Mouse (Mus musculus) neural tube, embryonic 12.5 days (tissue): Measurements from ENCODE around the gene Il4. TPM values are rescaled to one million over a fixed set of nuclear protein-coding genes. Genes with fewer than 3 reads are reported as not detected.

Experiments
- ATAC-seq: fragments of 200-750 bp; cut with Nextera tagmentation; 2 replicates; pipeline ENCODE4 v1.8.0; 2017; ENCODE audit warnings: low read depth, mild to moderate bottlenecking, moderate TSS enrichment, moderate library complexity; ENCODE audit not compliant: low FRiP score
- H3K27ac ChIP-seq: fragments of 300-500 bp; sonication (generic); 2 replicates; pipeline ENCODE4 v1.5.1; 2016
- H3K27me3 ChIP-seq: fragments of 300-500 bp; sonication (generic); replicated peaks from 2 replicates; pipeline ENCODE4 v1.6.1; 2016; ENCODE audit warnings: mild to moderate bottlenecking
- H3K36me3 ChIP-seq: fragments of 300-500 bp; sonication (generic); 2 replicates; pipeline ENCODE4 v1.6.1; 2016; ENCODE audit warnings: mild to moderate bottlenecking
- H3K4me1 ChIP-seq: fragments of 300-500 bp; sonication (generic); 2 replicates; pipeline ENCODE4 v1.6.1; 2016
- H3K4me2 ChIP-seq: fragments of 300-500 bp; sonication (generic); replicated peaks from 2 replicates; pipeline ENCODE4 v1.6.1; 2016; ENCODE audit warnings: mild to moderate bottlenecking
- H3K4me3 ChIP-seq: fragments of 300-500 bp; sonication (generic); 2 replicates; pipeline ENCODE4 v1.5.1; 2016
- H3K9ac ChIP-seq: fragments of 300-500 bp; sonication (generic); 2 replicates; pipeline ENCODE4 v1.6.1; 2016; ENCODE audit warnings: mild to moderate bottlenecking
- H3K9me3 ChIP-seq: fragments of 300-500 bp; sonication (generic); 2 replicates; pipeline ENCODE4 v1.6.1; 2016; ENCODE audit warnings: mild to moderate bottlenecking
- WGBS: fragments of 180-500 bp; shearing (Covaris S2); methylation state at CpG from one replicate; pipeline ENCODE4 v1.1.7; 2016; 5-methylcytosine and 5-hydroxymethylcytosine counted together
- polyA plus RNA-seq: library from polyadenylated mRNA; unstranded; fragments of >200 nt; fragmentation: Nextera tagmentation; extraction: Ambion mirVana; gene quantifications from 2 replicates; pipeline ENCODE4 v1.2.1, GENCODE M21; 2016

Gene Il4
- 2.3 and 3.4 TPM in 2 replicates for polyA plus RNA-seq

DNA sequence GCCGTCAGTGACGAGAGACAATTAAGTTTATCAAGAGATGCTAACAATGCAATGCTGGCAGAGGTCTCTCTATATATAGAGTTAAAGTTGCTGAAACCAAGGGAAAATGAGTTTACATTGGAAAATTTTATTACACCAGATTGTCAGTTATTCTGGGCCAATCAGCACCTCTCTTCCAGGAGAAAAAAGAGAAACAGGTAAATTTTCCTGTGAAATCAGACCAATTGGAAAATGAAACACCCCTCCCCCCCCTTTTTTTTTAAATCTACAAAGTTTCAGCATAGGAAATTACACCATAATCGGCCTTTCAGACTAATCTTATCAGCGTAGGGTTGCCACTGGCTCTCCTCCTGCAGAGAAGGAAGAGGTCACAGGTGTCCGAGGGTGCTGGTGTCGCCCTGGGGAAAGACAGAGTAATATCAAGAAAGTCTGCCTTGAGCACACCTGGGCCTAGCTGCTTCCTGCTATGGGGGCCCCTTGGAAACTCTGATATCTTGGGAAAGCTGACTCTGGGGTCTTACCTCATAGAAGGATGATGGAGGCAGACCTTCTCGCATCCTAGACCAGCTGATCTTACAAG lies at the start of gene Il4:
Gene Il4 (minus strand): TSS at position 51 of the 580 bp plus-strand sequence.
- H3K4me1 ChIP-seq = no peaks in the 10 kb centered on the region
- H3K36me3 ChIP-seq = no peaks in the 10 kb centered on the region
- no peak for ATAC-seq
- no peaks in the 10 kb centered on the region for H3K27me3 ChIP-seq
- no peaks in the 10 kb centered on the region for H3K9me3 ChIP-seq
- no peak within 1 kb of the TSS for H3K27ac ChIP-seq
- 89% methylated on average over 7 of the region's 7 CpGs for WGBS
- H3K4me3 ChIP-seq = no peak within 1 kb of the TSS
- H3K4me2 ChIP-seq = no peak within 1 kb of the TSS
- no peak within 1 kb of the TSS for H3K9ac ChIP-seq

DNA sequence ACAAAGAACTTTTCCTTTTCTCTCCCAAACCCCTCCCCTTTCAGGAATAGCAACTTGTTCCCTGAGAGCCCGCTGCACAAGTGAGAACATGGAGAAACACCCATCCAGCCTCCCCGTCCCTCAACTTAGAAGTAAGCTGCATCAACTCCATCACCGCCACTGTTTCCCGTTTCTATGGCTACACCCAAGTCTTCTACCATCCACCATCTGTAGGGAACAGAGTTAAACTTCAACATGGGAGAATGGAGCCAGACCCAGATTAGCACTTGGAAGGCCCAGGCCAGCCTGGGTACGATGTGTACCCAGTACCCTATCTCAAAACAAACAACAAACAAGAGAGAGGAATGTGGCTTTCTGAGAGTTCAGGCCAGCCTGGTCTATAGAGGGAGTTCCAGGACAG lies 45.6 kb upstream of the Il4 start:
- no peaks in the 10 kb centered on the region for H3K4me1 ChIP-seq
- no peak overlapping the region for H3K9ac ChIP-seq
- no peak for ATAC-seq
- H3K4me3 ChIP-seq = no peak overlapping the region
- no peak overlapping the region for H3K27ac ChIP-seq
- H3K27me3 ChIP-seq = no peaks in the 10 kb centered on the region
- 81% methylated on average over 5 of the region's 5 CpGs for whole genome bisulfite sequencing
- no peak overlapping the region for H3K4me2 ChIP-seq
- H3K36me3 ChIP-seq = peaks cover 22% of the 10 kb centered on the region
- no peaks in the 10 kb centered on the region for H3K9me3 ChIP-seq

DNA sequence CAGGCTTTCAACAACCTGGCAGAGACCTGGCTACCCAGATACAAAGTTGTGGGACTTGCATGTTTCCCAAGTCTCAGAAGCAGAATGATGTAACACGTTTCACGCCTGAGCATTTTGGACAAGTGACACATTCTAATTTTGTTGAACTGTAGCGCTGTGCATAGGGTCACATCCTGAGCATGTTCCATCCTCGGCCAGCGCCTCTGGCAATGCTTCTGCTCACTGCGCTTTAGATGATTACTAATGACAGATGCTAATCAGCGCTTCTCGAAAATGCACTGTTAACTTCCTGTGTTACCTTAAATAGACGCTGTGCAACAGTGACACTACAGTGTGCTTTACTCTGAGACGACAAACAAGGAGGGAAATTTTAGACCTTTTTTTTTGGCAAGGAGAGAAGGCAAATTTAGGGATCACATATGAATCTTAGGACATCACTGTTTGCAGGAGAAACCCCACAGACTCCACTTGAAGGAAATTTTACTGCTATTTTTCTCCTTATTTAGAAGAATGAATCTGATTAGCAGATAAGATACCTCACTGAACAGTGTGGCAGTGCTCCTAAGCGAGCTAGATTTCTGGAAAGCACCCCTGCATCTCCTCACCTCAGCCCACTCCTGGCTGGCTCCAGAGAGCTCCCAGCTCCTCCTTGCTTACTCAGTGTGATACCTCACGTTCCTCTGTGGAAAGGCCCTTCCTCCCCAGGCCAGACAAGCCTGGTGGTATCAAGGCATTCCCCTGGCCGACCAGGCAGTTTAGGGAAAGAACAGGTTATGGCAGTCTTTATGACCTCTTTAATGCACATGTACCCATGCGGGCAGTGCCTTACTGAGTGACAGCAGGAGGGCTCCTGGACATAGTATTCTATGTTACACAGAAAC lies 44.6 kb upstream of the Il4 start:
- no peak overlapping the region for H3K27ac ChIP-seq
- no peak for ATAC-seq
- WGBS = 84% methylated on average over 14 of the region's 14 CpGs

DNA sequence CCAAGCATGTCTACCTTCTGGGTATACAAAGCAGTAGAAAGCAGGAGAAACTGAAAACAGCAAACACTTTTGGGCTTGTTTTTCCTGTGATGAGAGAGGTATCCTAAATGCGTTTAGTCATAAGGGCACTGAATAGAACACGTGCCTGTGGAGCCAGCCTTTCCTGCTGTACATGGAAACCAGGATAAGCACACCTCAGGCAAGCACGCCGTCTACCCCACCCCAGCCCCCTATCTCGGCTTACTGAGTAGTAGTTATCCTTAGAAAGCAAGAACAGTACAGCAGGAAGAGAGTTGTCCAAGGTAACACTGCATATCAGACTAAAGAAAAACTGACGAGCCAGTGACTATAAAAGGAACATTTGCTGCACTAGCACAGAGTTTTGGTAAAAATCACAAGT lies 39.4 kb upstream of the Il4 start:
- no peak for ATAC-seq
- Histone ChIP-seq H3K4me1 (no peaks in the 10 kb centered on the region), H3K36me3 (0 out of 2 replicates have a peak, but pooled peaks cover 8% of the 10 kb centered on the region), H3K9ac (no peak overlapping the region), H3K4me2 (no peak overlapping the region), H3K4me3 (no peak overlapping the region), H3K27me3 (no peaks in the 10 kb centered on the region), H3K9me3 (no peaks in the 10 kb centered on the region), H3K27ac (no peak overlapping the region)
- WGBS = 89% methylated on average over 6 of the region's 6 CpGs

More for the DNA sequence above, 44.6 kb upstream of the Il4 start:
- no peaks in the 10 kb centered on the region for H3K9me3 ChIP-seq
- no peaks in the 10 kb centered on the region for H3K4me1 ChIP-seq
- H3K27me3 ChIP-seq = no peaks in the 10 kb centered on the region
- H3K4me2 ChIP-seq = no peak overlapping the region
- H3K4me3 ChIP-seq = no peak overlapping the region
- H3K36me3 ChIP-seq = peaks cover 15% of the 10 kb centered on the region
- no peak overlapping the region for H3K9ac ChIP-seq

DNA sequence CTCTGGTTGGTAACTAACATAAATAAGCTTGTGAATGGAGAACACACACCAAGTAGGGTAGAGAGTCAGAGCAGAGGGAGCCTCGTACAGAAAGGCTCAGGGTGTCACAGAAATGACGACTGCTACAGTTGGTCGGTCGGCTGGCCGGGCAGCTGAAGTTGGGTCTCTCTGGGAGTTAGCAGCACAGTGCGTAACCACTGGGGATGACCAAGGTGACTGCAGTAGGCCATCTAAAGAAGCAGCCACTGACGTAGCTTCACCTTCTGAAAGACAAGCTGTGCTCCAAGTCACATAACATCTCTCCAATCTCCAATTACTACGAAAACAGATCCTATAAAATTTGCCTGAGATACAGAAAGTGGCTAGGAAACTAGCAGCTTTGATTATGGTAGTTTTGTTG lies 38.9 kb upstream of the Il4 start:
- Histone ChIP-seq H3K4me3 (no peak overlapping the region), H3K36me3 (0 out of 2 replicates have a peak, but pooled peaks cover 8% of the 10 kb centered on the region), H3K9me3 (no peaks in the 10 kb centered on the region), H3K4me1 (no peaks in the 10 kb centered on the region), H3K27me3 (no peaks in the 10 kb centered on the region), H3K4me2 (no peak overlapping the region), H3K27ac (no peak overlapping the region), H3K9ac (no peak overlapping the region)
- 90% methylated on average over 8 of the region's 8 CpGs for WGBS
- no peak for ATAC-seq

DNA sequence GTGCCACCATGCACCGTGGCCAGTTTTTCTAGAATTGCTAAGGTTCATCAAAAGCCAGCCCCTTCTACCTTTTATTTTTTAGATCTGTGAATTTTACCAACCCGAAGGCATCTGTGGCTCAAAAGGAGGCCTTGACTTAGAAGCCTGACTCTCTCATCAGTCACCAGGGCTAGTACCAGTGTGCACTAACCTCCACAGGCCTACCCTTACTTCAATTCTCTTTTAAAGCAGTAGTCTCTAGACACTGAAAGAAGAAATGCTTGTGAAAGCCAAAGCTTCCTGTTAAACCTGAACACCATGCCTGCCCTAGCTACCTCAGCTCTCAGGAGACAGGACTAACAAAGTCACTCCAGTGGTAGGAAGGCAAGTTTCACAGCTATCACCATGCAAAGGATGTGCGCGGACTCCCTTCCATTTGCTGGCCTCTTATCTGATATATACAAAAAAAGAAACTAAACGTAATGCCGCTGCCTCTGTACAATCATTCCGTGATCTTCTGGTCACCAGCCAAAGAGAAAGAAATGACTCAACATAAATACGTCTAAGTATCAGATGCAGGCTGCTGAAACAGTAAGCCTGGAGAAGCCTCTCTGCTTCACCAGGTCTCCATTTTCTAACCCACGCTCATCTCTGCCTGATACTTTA lies 38.2 kb upstream of the Il4 start:
- Histone ChIP-seq H3K4me1 (no peaks in the 10 kb centered on the region), H3K9ac (no peak overlapping the region), H3K27ac (no peak overlapping the region), H3K4me2 (no peak overlapping the region), H3K36me3 (peaks cover 10% of the 10 kb centered on the region; the same call in 1 of the 2 replicates), H3K27me3 (no peaks in the 10 kb centered on the region), H3K9me3 (no peaks in the 10 kb centered on the region), H3K4me3 (no peak overlapping the region)
- no peak for ATAC-seq
- 95% methylated on average over 9 of the region's 9 CpGs for WGBS

DNA sequence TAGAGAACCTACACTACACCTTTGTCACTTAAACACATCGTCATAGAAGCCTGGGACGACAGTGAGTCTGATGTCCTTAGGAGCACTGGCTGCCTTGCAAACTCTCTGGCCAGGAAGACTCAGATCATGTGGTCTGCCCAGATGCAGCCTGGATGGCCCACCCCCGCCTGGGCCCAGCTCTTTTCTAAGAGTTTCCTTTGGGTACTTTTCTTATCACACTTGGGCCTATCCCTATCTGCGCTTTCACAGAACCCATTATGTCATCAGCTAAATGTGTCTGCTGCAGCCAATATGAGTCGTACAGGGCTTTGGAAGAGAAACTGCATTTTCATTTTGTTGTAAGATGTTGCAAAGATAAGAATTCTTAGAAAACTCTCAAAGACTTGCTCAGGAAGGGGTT lies 36.6 kb upstream of the Il4 start:
- Histone ChIP-seq H3K27ac (no peak overlapping the region), H3K4me3 (no peak overlapping the region), H3K4me2 (no peak overlapping the region), H3K36me3 (peaks cover 21% of the 10 kb centered on the region), H3K4me1 (no peaks in the 10 kb centered on the region), H3K9me3 (no peaks in the 10 kb centered on the region), H3K27me3 (no peaks in the 10 kb centered on the region), H3K9ac (no peak overlapping the region)
- 92% methylated on average over 5 of the region's 5 CpGs for WGBS
- ATAC-seq = no peak

DNA sequence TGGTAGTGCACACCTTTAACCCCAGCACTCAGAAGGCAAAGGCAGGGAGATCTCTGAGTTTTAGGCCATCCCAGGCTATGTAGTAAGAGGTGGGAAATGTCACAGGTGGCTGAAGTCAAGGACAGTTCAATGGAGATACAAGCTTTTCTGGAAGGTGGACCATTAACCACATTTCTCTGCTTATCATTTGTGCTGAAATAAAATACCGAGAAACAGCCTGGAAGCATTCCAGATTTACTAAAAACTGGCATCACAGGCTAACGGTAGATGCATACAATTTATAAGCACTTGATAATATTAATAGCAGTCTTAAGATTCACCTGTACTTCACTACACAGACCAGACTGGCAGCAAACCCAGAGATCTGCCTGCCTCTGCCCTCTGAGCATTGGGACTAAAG lies 34.0 kb upstream of the Il4 start:
- Histone ChIP-seq H3K27ac (no peak overlapping the region), H3K4me1 (no peaks in the 10 kb centered on the region), H3K27me3 (no peaks in the 10 kb centered on the region), H3K4me3 (no peak overlapping the region), H3K4me2 (no peak overlapping the region), H3K9ac (no peak overlapping the region), H3K36me3 (peaks cover 26% of the 10 kb centered on the region), H3K9me3 (no peaks in the 10 kb centered on the region)
- 93% methylated on average over 2 of the region's 2 CpGs for WGBS
- no peak for ATAC-seq

DNA sequence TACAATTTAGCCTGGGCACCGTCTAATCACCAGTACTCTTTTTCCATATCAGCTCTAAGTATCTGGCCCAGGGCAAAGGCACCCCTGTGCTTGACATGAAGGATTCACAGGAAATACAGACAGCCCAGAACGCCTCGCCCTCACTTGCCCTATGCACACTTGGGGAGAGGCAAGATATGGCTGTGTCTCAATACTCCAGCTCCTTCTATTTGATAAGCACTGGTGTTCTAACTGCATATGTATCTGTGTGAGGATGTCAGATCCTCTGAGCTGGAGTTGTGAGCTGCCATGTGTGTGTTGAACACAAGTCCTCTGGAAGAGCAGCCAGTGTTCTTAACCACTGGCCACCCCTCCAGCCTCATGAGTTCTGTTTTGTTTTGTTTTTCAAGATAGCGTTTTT lies 33.0 kb upstream of the Il4 start:
- H3K4me3 ChIP-seq = no peak overlapping the region
- H3K9me3 ChIP-seq = no peaks in the 10 kb centered on the region
- ATAC-seq = no peak
- 92% methylated on average over 4 of the region's 4 CpGs for WGBS
- H3K4me2 ChIP-seq = no peak overlapping the region
- H3K27ac ChIP-seq = no peak overlapping the region
- peaks cover 26% of the 10 kb centered on the region for H3K36me3 ChIP-seq
- no peaks in the 10 kb centered on the region for H3K27me3 ChIP-seq
- H3K9ac ChIP-seq = no peak overlapping the region
- H3K4me1 ChIP-seq = no peaks in the 10 kb centered on the region

DNA sequence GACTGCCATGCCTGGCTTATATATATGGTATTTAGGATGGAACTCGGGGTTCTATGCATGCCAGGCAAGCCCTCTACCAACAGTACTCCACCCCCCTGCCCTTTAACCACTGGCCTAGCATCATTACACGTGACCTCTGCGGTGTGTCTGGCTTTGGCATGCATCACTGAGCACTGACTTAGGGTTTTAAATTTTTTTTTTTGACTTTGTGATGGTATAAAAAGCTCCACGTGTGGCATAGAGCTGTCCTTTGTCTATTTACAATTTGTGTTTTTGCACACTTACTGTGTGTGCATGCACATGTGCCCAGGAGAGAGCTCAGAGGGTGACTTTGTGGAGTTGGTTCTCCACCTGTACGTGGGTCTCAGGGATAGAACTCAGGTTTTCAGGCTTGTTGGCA lies 25.5 kb upstream of the Il4 start:
- Histone ChIP-seq H3K4me1 (no peaks in the 10 kb centered on the region), H3K9me3 (no peaks in the 10 kb centered on the region), H3K27me3 (no peaks in the 10 kb centered on the region), H3K36me3 (no peaks in the 10 kb centered on the region), H3K27ac (no peak overlapping the region), H3K4me2 (no peak overlapping the region), H3K4me3 (no peak overlapping the region), H3K9ac (no peak overlapping the region)
- 83% methylated on average over 5 of the region's 5 CpGs for WGBS
- ATAC-seq = no peak

DNA sequence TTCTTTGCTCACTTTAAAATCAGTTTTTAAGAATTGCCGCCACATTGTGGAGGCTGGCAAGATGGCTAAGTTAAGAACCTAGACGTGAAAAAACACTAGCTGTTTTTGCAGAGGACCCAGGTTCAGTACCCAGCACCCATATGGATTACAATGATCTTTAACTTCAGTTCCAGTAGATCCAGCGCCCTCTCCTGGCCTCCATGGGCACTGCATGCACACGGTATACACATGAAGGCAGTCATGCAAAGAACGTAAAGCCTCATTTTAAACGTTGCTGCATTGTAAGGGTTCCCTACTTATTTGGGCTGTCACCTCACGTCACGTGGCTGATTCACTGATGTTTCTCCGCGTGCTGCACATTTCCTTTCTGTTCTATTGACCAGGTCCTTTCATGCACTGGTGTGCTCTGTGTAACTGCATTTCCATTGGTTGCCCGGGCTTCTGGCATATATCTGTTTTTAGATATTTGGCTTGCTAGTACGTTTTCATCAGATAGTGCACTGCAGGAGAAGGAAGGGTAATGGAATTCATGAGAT lies 24.3 kb upstream of the Il4 start:
- H3K27me3 ChIP-seq = no peaks in the 10 kb centered on the region; the same call in 1 of the 2 replicates
- no peak overlapping the region for H3K4me2 ChIP-seq
- 80% methylated on average over 12 of the region's 12 CpGs for WGBS
- no peak for ATAC-seq
- H3K9me3 ChIP-seq = no peaks in the 10 kb centered on the region
- no peaks in the 10 kb centered on the region for H3K4me1 ChIP-seq
- no peak overlapping the region for H3K27ac ChIP-seq
- H3K9ac ChIP-seq = no peak overlapping the region
- H3K4me3 ChIP-seq = no peak overlapping the region
- H3K36me3 ChIP-seq = no peaks in the 10 kb centered on the region

DNA sequence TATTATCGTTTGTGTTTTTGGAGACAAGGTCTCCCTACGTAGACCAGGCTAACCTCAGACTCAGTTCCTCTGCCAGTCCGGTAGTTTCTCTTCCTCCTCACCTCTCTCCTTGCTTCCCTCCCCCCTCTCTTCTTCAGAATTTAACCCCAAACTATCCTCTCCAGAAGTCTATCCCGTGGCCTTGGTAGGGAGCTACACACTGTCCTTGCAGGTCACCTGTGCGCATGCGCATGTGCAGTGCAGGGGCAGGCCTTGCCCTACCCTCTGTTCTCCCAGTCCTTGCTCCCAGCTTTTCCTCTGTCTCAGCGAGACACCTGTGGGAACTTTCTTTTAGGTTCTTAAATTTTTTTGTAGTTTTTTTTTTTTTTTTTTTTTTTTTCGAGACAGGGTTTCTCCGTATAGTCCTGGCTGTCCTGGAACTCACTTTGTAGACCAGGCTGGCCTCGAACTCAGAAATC lies 19.4 kb upstream of the Il4 start:
- 76% methylated on average over 10 of the region's 10 CpGs for WGBS
- Histone ChIP-seq H3K9ac (no peak overlapping the region), H3K4me2 (no peak overlapping the region), H3K4me3 (no peak overlapping the region), H3K9me3 (no peaks in the 10 kb centered on the region), H3K27ac (no peak overlapping the region), H3K27me3 (peaks cover 21% of the 10 kb centered on the region), H3K36me3 (no peaks in the 10 kb centered on the region), H3K4me1 (peaks cover 14% of the 10 kb centered on the region)
- ATAC-seq = no peak
